Mouse (Mus musculus): ENCODE data around the gene Mtmr10.

GRCm38 (mm10) chr7:64248352-64248751, 39.1 kb upstream of the Mtmr10 start:
- no peak for TF ChIP-seq CTCF (IDR thresholded peaks at IDR 0.05; ENCODE audit: low read depth, low read length)
- no peak for TF ChIP-seq POLR2A (IDR thresholded peaks at IDR 0.05; ENCODE audit: insufficient read depth, low read length)
- TF ChIP-seq EP300 (IDR thresholded peaks at IDR 0.05; ENCODE audit: insufficient read depth, low read depth, low read length), result no peak
